Mouse (Mus musculus) heart, postnatal 0 days (tissue): ENCODE measurements around the gene Ppie. TPM values are rescaled to one million over a fixed set of nuclear protein-coding genes. Genes with fewer than 3 reads are reported as not detected.

Experiments
- ATAC-seq: fragments of 200-750 bp; cut with Nextera tagmentation; 2 replicates; pipeline ENCODE4 v1.8.0; 2017; ENCODE audit warnings: low read depth, moderate number of reproducible peaks, moderate library complexity; ENCODE audit not compliant: insufficient read depth
- DNase-seq: peaks from one replicate; pipeline ENCODE4 v3.0.0-alpha.2; 2016; ENCODE audit warnings: low spot score
- H3K27ac ChIP-seq: fragments of 300-500 bp; sonication (generic); 2 replicates; pipeline ENCODE4 v1.5.1; 2014; ENCODE audit warnings: low read depth, mild to moderate bottlenecking
- H3K27me3 ChIP-seq: fragments of 300-500 bp; sonication (generic); 2 replicates; pipeline ENCODE4 v1.6.1; 2014; ENCODE audit warnings: low read length, mixed read lengths; ENCODE audit not compliant: control insufficient read depth, insufficient read depth
- H3K36me3 ChIP-seq: fragments of 300-500 bp; sonication (generic); replicated peaks from 2 replicates; pipeline ENCODE4 v1.6.1; 2014; ENCODE audit warnings: low read length, mixed read lengths; ENCODE audit not compliant: control insufficient read depth, insufficient read depth
- H3K4me1 ChIP-seq: fragments of 300-500 bp; sonication (generic); 2 replicates; pipeline ENCODE4 v1.6.1; 2014; ENCODE audit warnings: antibody characterized with exemption; ENCODE audit not compliant: control insufficient read depth, insufficient read depth
- H3K4me2 ChIP-seq: fragments of 300-500 bp; sonication (generic); 2 replicates; pipeline ENCODE4 v1.6.1; 2014; ENCODE audit warnings: low read depth, mild to moderate bottlenecking, low read length, moderate library complexity
- H3K4me3 ChIP-seq: fragments of 300-500 bp; sonication (generic); 2 replicates; pipeline ENCODE4 v1.5.1; 2014; ENCODE audit warnings: low read depth, low read length
- H3K9ac ChIP-seq: fragments of 300-500 bp; sonication (generic); replicated peaks from 2 replicates; pipeline ENCODE4 v1.6.1; 2014; ENCODE audit warnings: low read depth, low read length, mixed read lengths
- H3K9me3 ChIP-seq: fragments of 300-500 bp; sonication (generic); replicated peaks from 2 replicates; pipeline ENCODE4 v1.6.1; 2016; ENCODE audit warnings: low read length; ENCODE audit not compliant: control insufficient read depth
- CTCF ChIP-seq: IDR thresholded peaks from 2 replicates; pipeline ENCODE4 v1.5.1; 2016; ENCODE audit warnings: antibody characterized with exemption, control low read depth, low read depth
- EP300 ChIP-seq: IDR thresholded peaks from 2 replicates; pipeline ENCODE4 v1.6.1; 2016; ENCODE audit warnings: antibody characterized with exemption, low read depth
- WGBS: fragments of 180-500 bp; shearing (Covaris S2); extraction: QIAGEN DNeasy Blood & Tissue Kit; methylation state at CpG from one replicate; pipeline ENCODE4 v1.1.7; 2014; 5-methylcytosine and 5-hydroxymethylcytosine counted together
- polyA plus RNA-seq: library from polyadenylated mRNA; unstranded; fragments of >200 nt; fragmentation: Nextera tagmentation; extraction: Ambion mirVana; gene quantifications from 2 replicates; pipeline ENCODE4 v1.2.1, GENCODE M21; 2015
- total RNA-seq: library from RNA; depleted of rRNA; stranded (reverse); fragments of >200 nt; gene quantifications from 2 replicates; pipeline ENCODE4 v1.2.3, GENCODE M21; 2014; ENCODE audit warnings: low replicate concordance; rRNA removed

Gene Ppie
- 21.9 and 37.5 TPM in 2 replicates for total RNA-seq
- 36.9 and 37.3 TPM in 2 replicates for polyA plus RNA-seq

GRCm38 (mm10) chr4:123139513-123140154 is at the start of gene Ppie:
TSS of gene Ppie (minus strand) at chr4:123139951.
- ATAC-seq (peak; percentile 97), DNase-seq (peak; percentile 90)
- Histone ChIP-seq H3K27ac (peak within 1 kb of the TSS; percentile 89), H3K36me3 (peaks cover 22% of the 10 kb centered on the region), H3K27me3 (no peaks in the 10 kb centered on the region), H3K9ac (peak within 1 kb of the TSS; percentile 23), H3K4me2 (peak within 1 kb of the TSS; percentile 67), H3K4me1 (peaks cover 11% of the 10 kb centered on the region), H3K9me3 (no peaks in the 10 kb centered on the region), H3K4me3 (peak within 1 kb of the TSS; percentile 66)
- TF ChIP-seq EP300 (no peak), CTCF (0 out of 2 replicates have a peak, but pooled peaks have one; percentile 12)
- under 1% methylated on average over 34 of the region's 34 CpGs for WGBS

- Histone ChIP-seq H3K27me3 (peaks cover 70% of the 10 kb centered on the region), H3K27ac (no peak overlapping the region), H3K4me3 (no peak overlapping the region), H3K4me1 (peaks cover 8% of the 10 kb centered on the region; the same call in 1 of the 2 replicates), H3K9me3 (no peaks in the 10 kb centered on the region), H3K36me3 (no peaks in the 10 kb centered on the region), H3K4me2 (no peak overlapping the region), H3K9ac (no peak overlapping the region)
- WGBS = 45% methylated on average over 3 of the region's 3 CpGs
- ATAC-seq (no peak), DNase-seq (no peak)
- TF ChIP-seq EP300 (no peak), CTCF (no peak)
Measured at GRCm38 (mm10) chr4:123184816-123185215, 45.1 kb upstream of the Ppie start.

GRCm38 (mm10) chr4:123183239-123184056 is 43.7 kb upstream of the Ppie start:
- H3K4me1 ChIP-seq = peaks cover 8% of the 10 kb centered on the region; the same call in 1 of the 2 replicates
- H3K9ac ChIP-seq = no peak overlapping the region
- H3K27ac ChIP-seq = no peak overlapping the region
- no peaks in the 10 kb centered on the region for H3K9me3 ChIP-seq
- WGBS = 10% methylated on average over 44 of the region's 44 CpGs
- DNase-seq (peak; percentile 43), ATAC-seq (peak; percentile 86)
- TF ChIP-seq CTCF (no peak), EP300 (no peak)
- H3K27me3 ChIP-seq = peaks cover 63% of the 10 kb centered on the region
- peak overlapping the region; percentile 63 for H3K4me2 ChIP-seq
- H3K4me3 ChIP-seq = peak overlapping the region; percentile 45
- no peaks in the 10 kb centered on the region for H3K36me3 ChIP-seq

- TF ChIP-seq CTCF = no peak
- no peak for TF ChIP-seq EP300
- under 1% methylated on average over 43 of the region's 44 CpGs for WGBS
Measured at GRCm38 (mm10) chr4:123182328-123183238, 42.8 kb upstream of the Ppie start, which contains the start of gene Hpcal4. TSS of gene Hpcal4 (plus strand) at chr4:123183227.

GRCm38 (mm10) chr4:123171811-123172210 is 32.1 kb upstream of the Ppie start:
- H3K4me2 ChIP-seq = no peak overlapping the region
- no peak for TF ChIP-seq EP300
- TF ChIP-seq CTCF = peak; percentile 46
- H3K4me1 ChIP-seq = no peaks in the 10 kb centered on the region
- no peak overlapping the region for H3K4me3 ChIP-seq
- H3K9ac ChIP-seq = no peak overlapping the region
- no peaks in the 10 kb centered on the region; the same call in 1 of the 2 replicates for H3K9me3 ChIP-seq
- ATAC-seq = peak; percentile 67
- H3K27ac ChIP-seq = no peak overlapping the region
- no peaks in the 10 kb centered on the region for H3K36me3 ChIP-seq
- H3K27me3 ChIP-seq = 0 out of 2 replicates have a peak, but pooled peaks cover 4% of the 10 kb centered on the region
- DNase-seq = peak; percentile 65

More at GRCm38 (mm10) chr4:123182328-123183238, 42.8 kb upstream of the Ppie start, which contains the start of gene Hpcal4:
- Histone ChIP-seq H3K36me3 (no peaks in the 10 kb centered on the region), H3K4me2 (peak within 1 kb of the TSS; percentile 63), H3K27me3 (peaks cover 54% of the 10 kb centered on the region), H3K27ac (no peak within 1 kb of the TSS), H3K9ac (no peak within 1 kb of the TSS), H3K4me3 (peak within 1 kb of the TSS; percentile 45), H3K9me3 (no peaks in the 10 kb centered on the region), H3K4me1 (peaks cover 8% of the 10 kb centered on the region; the same call in 1 of the 2 replicates)
- ATAC-seq (0 out of 2 replicates have a peak, but pooled peaks have one; percentile 37), DNase-seq (peak; percentile 34)
